Mouse (Mus musculus) liver (tissue): ENCODE results near the gene Hrh3.

ENCODE experiments used
- DNase-seq: peaks from one replicate; pipeline ENCODE4 v3.0.0-alpha.2; 2020; ENCODE audit warnings: mixed read lengths

Gene Hrh3

GRCm38 (mm10) chr2:180103978-180104658, at the start of gene Hrh3:
TSS of gene Hrh3 (minus strand) at chr2:180104488.
- DNase-seq = peak; percentile 81

GRCm38 (mm10) chr2:180148551-180148950, 44.3 kb upstream of the Hrh3 start:
- DNase-seq = no peak

GRCm38 (mm10) chr2:180147379-180147778, 43.1 kb upstream of the Hrh3 start:
- no peak for DNase-seq

DNA sequence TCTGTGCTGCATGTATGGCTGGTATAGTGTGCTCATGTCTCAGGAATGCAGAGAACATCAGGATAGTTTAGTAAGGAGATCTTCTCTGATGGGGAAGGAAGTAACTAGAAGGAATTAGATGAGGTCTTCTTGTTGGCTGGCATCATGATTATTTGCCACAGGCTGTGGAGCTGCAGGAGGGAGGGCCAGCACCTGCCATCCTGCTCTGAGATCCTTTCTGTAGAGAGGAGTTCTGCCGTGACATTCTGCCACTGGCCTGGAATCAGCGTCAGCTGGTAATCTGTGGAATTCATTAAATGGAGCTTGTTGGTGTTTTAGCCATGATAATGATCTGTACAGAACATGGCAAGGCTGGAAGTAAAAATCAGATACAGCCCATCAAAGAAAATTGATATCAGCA, 41.8 kb upstream of the Hrh3 start:
- no peak for DNase-seq

DNA sequence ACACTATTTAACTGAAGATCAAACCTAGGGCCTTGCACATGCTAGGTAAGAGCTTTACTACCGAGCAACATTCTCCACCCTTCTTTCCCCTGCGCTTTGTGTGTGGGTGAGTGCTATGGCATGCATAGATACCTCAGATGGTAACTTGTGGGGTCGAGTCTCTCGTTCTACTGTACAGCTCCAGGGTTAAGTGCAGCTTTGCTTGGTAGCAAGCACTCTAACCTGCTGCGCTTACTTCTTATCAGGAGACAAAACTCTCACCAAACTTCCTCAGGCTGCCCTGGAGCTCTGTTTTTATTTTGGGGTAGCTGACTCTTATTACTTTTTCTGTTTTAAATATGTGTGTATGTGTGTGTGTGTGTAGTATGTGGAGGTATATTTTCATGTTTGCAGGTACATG, 31.1 kb upstream of the Hrh3 start:
- no peak for DNase-seq

- no peak for DNase-seq
These were observed 29.6 kb upstream of the Hrh3 start for GRCm38 (mm10) chr2:180133911-180134310.

DNA sequence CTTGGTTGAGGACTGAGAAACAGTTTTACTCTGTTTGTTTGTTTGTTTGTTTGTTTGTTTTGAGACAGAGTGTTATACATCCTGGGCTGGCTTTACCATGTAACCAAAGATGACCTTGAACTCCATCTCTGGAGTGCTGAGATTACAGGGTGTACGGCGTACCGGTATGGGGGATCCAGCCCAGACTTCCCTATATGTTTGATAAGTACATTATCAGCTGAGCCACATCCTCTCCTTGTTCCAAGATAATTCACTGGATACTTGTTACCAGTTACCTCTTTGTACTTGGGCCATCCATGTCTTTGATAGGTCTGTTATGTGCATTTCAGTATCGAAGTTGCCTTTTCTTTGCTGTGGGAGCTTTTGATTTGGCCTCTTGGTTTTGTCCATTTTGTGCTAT, 28.9 kb upstream of the Hrh3 start:
- no peak for DNase-seq

- no peak for DNase-seq
These were observed 23.4 kb upstream of the Hrh3 start for GRCm38 (mm10) chr2:180127675-180128074.

- DNase-seq = no peak
These were observed 21.9 kb upstream of the Hrh3 start for GRCm38 (mm10) chr2:180126195-180126594.

- DNase-seq = no peak
These were observed 19.9 kb upstream of the Hrh3 start for GRCm38 (mm10) chr2:180124192-180124591.

- no peak for DNase-seq
These were observed 16.0 kb upstream of the Hrh3 start for GRCm38 (mm10) chr2:180120292-180120761.

- DNase-seq = peak; percentile 49
These were observed 15.4 kb upstream of the Hrh3 start for GRCm38 (mm10) chr2:180119439-180120291.

- DNase-seq = peak; percentile 98
These were observed 14.6 kb upstream of the Hrh3 start, which contains the start of gene Osbpl2 for GRCm38 (mm10) chr2:180118661-180119438. TSS of gene Osbpl2 (plus strand) at chr2:180119306.

DNA sequence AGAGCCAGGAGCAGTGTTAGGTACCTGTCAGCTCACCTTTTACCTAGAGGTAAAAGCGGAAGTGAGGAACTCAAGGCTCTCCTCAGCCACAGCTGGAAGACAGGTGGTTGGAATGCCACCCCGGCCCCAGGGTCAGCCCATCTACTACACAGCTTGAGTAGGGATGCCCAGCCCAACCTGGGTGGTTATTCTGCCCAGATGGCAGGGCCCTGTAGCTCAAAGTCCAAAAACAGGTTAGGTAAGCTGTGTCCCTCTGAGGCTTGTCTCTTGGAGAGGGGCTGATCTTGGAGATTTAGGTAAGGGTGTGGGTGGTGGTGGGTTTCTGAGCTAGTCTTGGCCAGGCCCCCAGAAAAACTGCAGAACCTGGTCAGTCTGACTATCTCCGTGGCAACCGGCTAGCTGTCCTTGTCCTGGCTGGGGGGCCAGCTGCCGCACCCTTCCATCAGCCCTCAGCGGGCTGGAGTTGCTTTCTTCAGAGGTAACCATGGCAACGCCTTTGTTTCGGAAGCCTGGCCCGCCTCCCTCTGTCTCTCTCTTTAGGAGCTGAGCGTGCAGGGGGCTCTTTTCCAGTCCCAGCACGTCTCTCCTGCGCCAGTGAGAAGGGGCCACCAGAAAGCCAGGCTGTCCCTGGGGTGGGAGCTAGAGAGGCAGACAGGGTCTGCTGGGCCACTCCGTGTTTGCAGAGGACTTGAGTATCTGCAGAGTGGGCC, 13.4 kb upstream of the Hrh3 start:
- no peak for DNase-seq

DNA sequence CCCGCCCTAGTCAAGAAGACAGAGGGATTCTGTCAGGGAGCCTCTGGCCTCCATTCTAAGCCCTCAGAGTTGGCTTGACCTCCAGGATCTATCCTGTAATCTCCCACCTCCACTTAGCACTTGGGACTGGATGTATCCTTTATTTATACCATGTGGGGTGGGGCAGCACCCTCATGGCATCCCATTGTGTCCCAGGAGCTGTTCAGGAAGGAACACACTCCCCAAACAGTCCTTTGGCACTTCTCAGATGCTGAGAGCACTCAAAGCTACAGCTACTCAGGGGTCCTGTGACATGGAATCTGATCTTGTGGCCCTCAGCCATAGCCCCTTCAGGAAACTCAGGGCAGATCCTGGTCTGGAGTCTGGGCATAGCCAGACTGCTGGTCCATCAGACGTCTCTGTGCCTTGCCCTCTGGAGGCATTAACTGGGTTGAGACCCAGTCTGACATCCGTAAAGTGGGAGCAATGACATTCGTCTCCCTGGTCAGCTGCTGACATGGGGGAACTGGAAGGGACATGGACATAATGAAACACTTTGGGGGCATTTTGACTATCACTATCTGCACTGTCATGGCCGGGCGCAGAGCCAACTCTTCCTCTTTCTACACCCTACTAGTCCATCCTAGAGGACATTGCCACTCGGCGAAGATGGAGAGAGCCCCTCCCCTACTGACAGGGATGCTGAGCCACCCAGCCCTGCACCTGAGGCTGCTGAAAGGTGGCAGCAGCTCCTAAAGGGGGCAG, 12.6 kb upstream of the Hrh3 start:
- no peak for DNase-seq

DNA sequence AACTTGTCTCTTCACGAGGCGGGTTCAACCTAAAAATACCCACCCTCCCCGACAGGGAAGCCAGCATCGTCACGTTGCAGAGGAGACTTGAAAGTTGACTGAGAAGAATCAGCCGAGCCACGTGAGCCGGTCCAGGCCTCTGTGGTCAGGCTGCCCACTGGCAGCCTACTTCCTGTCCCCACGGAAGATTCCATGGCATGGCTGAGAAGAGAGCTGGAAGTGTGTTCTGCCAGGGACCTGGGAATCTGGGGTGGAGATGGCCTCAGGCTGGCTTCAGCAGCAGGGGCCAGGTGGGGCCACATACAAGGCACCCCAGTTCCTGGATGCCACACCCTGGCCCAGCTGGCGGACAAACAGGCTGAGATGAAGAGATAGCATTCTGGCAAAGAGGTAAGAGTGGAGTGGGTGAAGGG, 11.8 kb upstream of the Hrh3 start:
- DNase-seq = no peak

- DNase-seq = no peak
These were observed 11.0 kb upstream of the Hrh3 start for GRCm38 (mm10) chr2:180115279-180115678.

DNA sequence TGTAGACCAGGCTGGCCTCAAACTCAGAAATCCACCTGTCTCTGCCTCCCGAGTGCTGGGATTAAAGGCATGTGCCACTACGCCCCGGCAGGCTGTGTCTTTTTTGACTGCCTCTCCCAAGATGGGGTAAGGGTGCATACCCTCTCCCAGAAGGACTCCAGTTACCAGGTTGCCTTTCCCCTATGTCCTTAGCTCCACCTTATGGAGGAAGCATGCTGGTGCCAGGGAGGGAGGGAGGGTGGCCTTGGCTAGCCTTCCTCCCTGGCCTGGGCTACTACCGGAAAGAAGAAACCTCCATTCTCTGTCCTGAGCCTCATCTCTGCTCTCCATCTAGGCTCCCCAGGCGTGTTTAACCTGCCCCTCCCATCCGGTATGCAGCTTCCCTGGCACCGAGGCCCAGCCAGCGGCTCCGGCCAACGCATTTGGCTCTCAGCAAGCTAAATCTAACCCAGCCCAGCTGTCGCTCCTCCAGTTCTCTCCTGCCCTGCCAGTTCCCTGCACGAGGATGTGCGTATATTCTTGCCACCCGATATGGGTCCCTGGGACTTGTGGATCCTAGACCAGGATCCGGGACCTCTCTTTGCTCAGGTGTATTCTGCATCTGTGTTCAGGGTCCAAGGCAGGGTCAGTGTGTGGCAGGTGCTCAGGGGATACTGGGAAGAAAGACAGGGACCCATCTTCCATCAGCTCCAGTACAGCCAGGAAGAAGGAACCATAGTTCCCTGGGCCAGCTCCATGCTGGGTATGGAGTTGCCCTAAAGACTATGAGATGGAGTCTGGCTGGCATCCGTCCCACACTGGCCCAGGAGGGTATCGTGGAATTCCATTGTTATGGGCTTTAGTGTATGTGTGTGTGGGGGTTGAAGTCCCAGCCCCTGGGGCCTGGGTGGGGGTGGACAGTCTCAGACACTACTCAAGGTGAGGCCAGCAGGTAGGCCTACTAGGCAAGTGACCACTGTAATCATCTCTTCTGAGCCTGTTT, 9.9 kb upstream of the Hrh3 start:
- DNase-seq = no peak

GRCm38 (mm10) chr2:180108285-180108684, 4.0 kb upstream of the Hrh3 start:
- no peak for DNase-seq

GRCm38 (mm10) chr2:180107081-180107480, 2.8 kb upstream of the Hrh3 start:
- DNase-seq = no peak
